Mouse (Mus musculus) midbrain, embryonic 15.5 days (tissue): Measurements from ENCODE around the gene Syt5. TPM values are rescaled to one million over a fixed set of nuclear protein-coding genes. Genes with fewer than 3 reads are reported as not detected.
"Not testable (repeated sequence)": the region's sequence is repeated elsewhere in the genome, so short reads cannot be mapped to it uniquely, and the experiment has no call there.

Experiments
- ATAC-seq: fragments of 200-750 bp; cut with Nextera tagmentation; replicated peaks from 2 replicates; pipeline ENCODE4 v1.8.0; 2017; ENCODE audit warnings: moderate TSS enrichment
- H3K27ac ChIP-seq: fragments of 300-500 bp; sonication (generic); 2 replicates; pipeline ENCODE4 v1.5.1; 2015; ENCODE audit warnings: mild to moderate bottlenecking, inconsistent platforms
- H3K27me3 ChIP-seq: fragments of 300-500 bp; sonication (generic); replicated peaks from 2 replicates; pipeline ENCODE4 v1.6.1; 2015; ENCODE audit warnings: inconsistent platforms
- H3K36me3 ChIP-seq: fragments of 300-500 bp; sonication (generic); replicated peaks from 2 replicates; pipeline ENCODE4 v1.6.1; 2015; ENCODE audit warnings: inconsistent platforms
- H3K4me1 ChIP-seq: fragments of 300-500 bp; sonication (generic); 2 replicates; pipeline ENCODE4 v1.6.1; 2015; ENCODE audit warnings: inconsistent platforms
- H3K4me2 ChIP-seq: fragments of 300-500 bp; sonication (generic); 2 replicates; pipeline ENCODE4 v1.6.1; 2015; ENCODE audit warnings: inconsistent platforms, mild to moderate bottlenecking, moderate library complexity
- H3K4me3 ChIP-seq: fragments of 300-500 bp; sonication (generic); 2 replicates; pipeline ENCODE4 v1.5.1; 2015; ENCODE audit warnings: mild to moderate bottlenecking, inconsistent platforms
- H3K9ac ChIP-seq: fragments of 300-500 bp; sonication (generic); 2 replicates; pipeline ENCODE4 v1.6.1; 2015; ENCODE audit warnings: mild to moderate bottlenecking, inconsistent platforms
- H3K9me3 ChIP-seq: fragments of 300-500 bp; sonication (generic); 2 replicates; pipeline ENCODE4 v1.6.1; 2016; ENCODE audit warnings: inconsistent platforms
- WGBS: fragments of 180-500 bp; shearing (Covaris S2); methylation state at CpG from one replicate; pipeline ENCODE4 v1.1.7; 2015; ENCODE audit warnings: mixed read lengths; 5-methylcytosine and 5-hydroxymethylcytosine counted together
- polyA plus RNA-seq: library from polyadenylated mRNA; unstranded; fragments of >200 nt; fragmentation: Nextera tagmentation; extraction: Ambion mirVana; gene quantifications from 2 replicates; pipeline ENCODE4 v1.2.1, GENCODE M21; 2015

Syt5 gene
- polyA plus RNA-seq = 155 and 162 TPM in 2 replicates

GRCm38 (mm10) chr7:4547221-4547641, at the start of gene Syt5:
Gene Syt5 (minus strand): TSS chr7:4547541.
- Histone ChIP-seq H3K27ac (peak within 1 kb of the TSS; percentile 96), H3K36me3 (no peaks in the 10 kb centered on the region; the same call in 1 of the 2 replicates), H3K27me3 (no peaks in the 10 kb centered on the region), H3K4me2 (peak within 1 kb of the TSS; percentile 68), H3K4me3 (peak within 1 kb of the TSS; percentile 77), H3K9ac (peak within 1 kb of the TSS; percentile 78), H3K4me1 (peaks cover 18% of the 10 kb centered on the region), H3K9me3 (no peaks in the 10 kb centered on the region)
- peak; percentile 87 for ATAC-seq
- 3% methylated on average over 33 of the region's 33 CpGs for WGBS

- not testable (repeated sequence) for ATAC-seq, H3K36me3 ChIP-seq, H3K4me2 ChIP-seq, H3K4me3 ChIP-seq, H3K27me3 ChIP-seq, H3K9me3 ChIP-seq, H3K9ac ChIP-seq, H3K27ac ChIP-seq, H3K4me1 ChIP-seq
- WGBS = 70% methylated on average over 4 of the region's 4 CpGs
These were observed 49.7 kb upstream of the Syt5 start for GRCm38 (mm10) chr7:4597046-4597445.

- not testable (repeated sequence) for H3K27me3 ChIP-seq, H3K4me1 ChIP-seq, H3K9me3 ChIP-seq, H3K4me2 ChIP-seq, H3K27ac ChIP-seq, H3K4me3 ChIP-seq, H3K36me3 ChIP-seq, H3K9ac ChIP-seq, ATAC-seq
- WGBS = 81% methylated on average over 3 of the region's 3 CpGs
These were observed 34.1 kb upstream of the Syt5 start for GRCm38 (mm10) chr7:4581481-4581880.

GRCm38 (mm10) chr7:4572361-4572760, 25.0 kb upstream of the Syt5 start:
- not testable (repeated sequence) for H3K4me3 ChIP-seq, H3K27me3 ChIP-seq, H3K9me3 ChIP-seq, H3K4me1 ChIP-seq, H3K4me2 ChIP-seq, ATAC-seq, H3K9ac ChIP-seq, H3K27ac ChIP-seq, H3K36me3 ChIP-seq
- WGBS = 66% methylated on average over 2 of the region's 2 CpGs

- no peak for ATAC-seq
- Histone ChIP-seq H3K36me3 (no peaks in the 10 kb centered on the region), H3K4me3 (no peak overlapping the region), H3K9ac (no peak overlapping the region), H3K4me1 (no peaks in the 10 kb centered on the region), H3K27me3 (no peaks in the 10 kb centered on the region), H3K9me3 (no peaks in the 10 kb centered on the region), H3K4me2 (no peak overlapping the region), H3K27ac (no peak overlapping the region)
- WGBS = 91% methylated on average over 3 of the region's 3 CpGs
These were observed 15.3 kb upstream of the Syt5 start for GRCm38 (mm10) chr7:4562660-4563059.

- Histone ChIP-seq H3K27ac (peak overlapping the region; percentile 53), H3K9ac (peak overlapping the region; percentile 6; the same call in 1 of the 2 replicates), H3K27me3 (no peaks in the 10 kb centered on the region), H3K4me3 (0 out of 2 replicates have a peak overlapping the region, but pooled peaks have one; percentile 21), H3K36me3 (no peaks in the 10 kb centered on the region), H3K4me1 (no peaks in the 10 kb centered on the region), H3K9me3 (no peaks in the 10 kb centered on the region), H3K4me2 (peak overlapping the region; percentile 34)
- 64% methylated on average over 6 of the region's 6 CpGs for WGBS
- peak; percentile 66 for ATAC-seq
These were observed 9.8 kb upstream of the Syt5 start for GRCm38 (mm10) chr7:4557167-4557560.

GRCm38 (mm10) chr7:4556256-4557166, 9.2 kb upstream of the Syt5 start:
- Histone ChIP-seq H3K4me2 (peak overlapping the region; percentile 34), H3K4me1 (no peaks in the 10 kb centered on the region), H3K9ac (peak overlapping the region; percentile 34; the same call in 1 of the 2 replicates), H3K36me3 (no peaks in the 10 kb centered on the region), H3K9me3 (no peaks in the 10 kb centered on the region), H3K27ac (peak overlapping the region; percentile 53), H3K4me3 (peak overlapping the region; percentile 21; the same call in 1 of the 2 replicates), H3K27me3 (no peaks in the 10 kb centered on the region)
- ATAC-seq = peak; percentile 97
- WGBS = 20% methylated on average over 15 of the region's 15 CpGs

- H3K27me3 ChIP-seq = no peaks in the 10 kb centered on the region
- H3K9ac ChIP-seq = peak overlapping the region; percentile 78
- no peaks in the 10 kb centered on the region; the same call in 1 of the 2 replicates for H3K36me3 ChIP-seq
- under 1% methylated on average over 26 of the region's 26 CpGs for WGBS
- no peaks in the 10 kb centered on the region for H3K9me3 ChIP-seq
- H3K4me3 ChIP-seq = peak overlapping the region; percentile 77
- peak overlapping the region; percentile 96 for H3K27ac ChIP-seq
- peak; percentile 92 for ATAC-seq
- peak overlapping the region; percentile 68 for H3K4me2 ChIP-seq
- H3K4me1 ChIP-seq = peaks cover 18% of the 10 kb centered on the region
These were observed 680 bp downstream of the Syt5 start for GRCm38 (mm10) chr7:4546591-4547131.

GRCm38 (mm10) chr7:4546050-4546449, 1.3 kb downstream of the Syt5 start:
- H3K9me3 ChIP-seq = no peaks in the 10 kb centered on the region
- H3K4me3 ChIP-seq = peak overlapping the region; percentile 77
- H3K27ac ChIP-seq = peak overlapping the region; percentile 96
- 66% methylated on average over 15 of the region's 15 CpGs for WGBS
- H3K4me2 ChIP-seq = peak overlapping the region; percentile 68
- H3K36me3 ChIP-seq = peaks cover 2% of the 10 kb centered on the region; the same call in 1 of the 2 replicates
- H3K9ac ChIP-seq = peak overlapping the region; percentile 78
- no peaks in the 10 kb centered on the region for H3K27me3 ChIP-seq
- peak; percentile 46 for ATAC-seq
- peaks cover 18% of the 10 kb centered on the region for H3K4me1 ChIP-seq

GRCm38 (mm10) chr7:4542013-4542412, 5.3 kb downstream of the Syt5 start:
- Histone ChIP-seq H3K36me3 (peaks cover 27% of the 10 kb centered on the region), H3K4me3 (no peak overlapping the region), H3K27me3 (no peaks in the 10 kb centered on the region), H3K4me1 (peaks cover 14% of the 10 kb centered on the region), H3K4me2 (no peak overlapping the region), H3K27ac (no peak overlapping the region), H3K9ac (no peak overlapping the region), H3K9me3 (no peaks in the 10 kb centered on the region)
- no peak for ATAC-seq
- WGBS = 40% methylated on average over 17 of the region's 17 CpGs

GRCm38 (mm10) chr7:4541344-4541743, 6.0 kb downstream of the Syt5 start:
- ATAC-seq = no peak
- no peak overlapping the region for H3K27ac ChIP-seq
- H3K4me2 ChIP-seq = no peak overlapping the region
- no peaks in the 10 kb centered on the region for H3K27me3 ChIP-seq
- no peak overlapping the region for H3K9ac ChIP-seq
- no peak overlapping the region for H3K4me3 ChIP-seq
- 63% methylated on average over 5 of the region's 5 CpGs for WGBS
- H3K36me3 ChIP-seq = peaks cover 27% of the 10 kb centered on the region
- H3K9me3 ChIP-seq = no peaks in the 10 kb centered on the region
- H3K4me1 ChIP-seq = peaks cover 13% of the 10 kb centered on the region

- no peak overlapping the region for H3K27ac ChIP-seq
- no peak overlapping the region for H3K9ac ChIP-seq
- ATAC-seq = no peak; the same call in 1 of the 2 replicates
- H3K4me1 ChIP-seq = no peaks in the 10 kb centered on the region
- H3K27me3 ChIP-seq = no peaks in the 10 kb centered on the region
- H3K4me2 ChIP-seq = no peak overlapping the region
- H3K9me3 ChIP-seq = no peaks in the 10 kb centered on the region
- H3K36me3 ChIP-seq = peaks cover 27% of the 10 kb centered on the region
- 71% methylated on average over 2 of the region's 2 CpGs for WGBS
- no peak overlapping the region for H3K4me3 ChIP-seq
These were observed 8.3 kb downstream of the Syt5 start for GRCm38 (mm10) chr7:4539019-4539418.
